Mouse (Mus musculus): ENCODE measurements around the gene Atp1b3. TPM values are rescaled to one million over a fixed set of nuclear protein-coding genes. Genes with fewer than 3 reads are reported as not detected.
"Not testable (repeated sequence)": the region's sequence is repeated elsewhere in the genome, so short reads cannot be mapped to it uniquely, and the experiment has no call there.

Atp1b3 gene
- polyA plus RNA-seq (2012; rRNA removed) (69.1 and 81.2 TPM in 2 replicates), polyA plus RNA-seq (2014; fragmentation: Nextera tagmentation; extraction: Ambion mirVana) (134 and 138 TPM in 2 replicates)

GRCm38 (mm10) chr9:96364141-96364838, at the start of gene Atp1b3:
Atp1b3 (minus strand) TSS chr9:96364442.
- H3K27ac ChIP-seq (replicated peaks; ENCODE audit: low read depth, low read length) = peak within 1 kb of the TSS; percentile 92
- H3K4me3 ChIP-seq (replicated peaks; ENCODE audit: low read length) = peak within 1 kb of the TSS; percentile 74
- DNase-seq (ENCODE audit: low spot score) (peak; percentile 96), ATAC-seq (ENCODE audit: low FRiP score, low read depth) (peak; percentile 99)
- no peaks in the 10 kb centered on the region for H3K27me3 ChIP-seq (ENCODE audit: control insufficient read depth, insufficient read depth, low read length)
- peaks cover 20% of the 10 kb centered on the region for H3K4me1 ChIP-seq (ENCODE audit: control insufficient read depth, insufficient read depth, low read length)
- H3K36me3 ChIP-seq (ENCODE audit: control insufficient read depth, insufficient read depth, low read length) = no peaks in the 10 kb centered on the region; the same call in 1 of the 2 replicates
- peak within 1 kb of the TSS; percentile 50 for H3K4me2 ChIP-seq (replicated peaks; ENCODE audit: low read depth, low read length, severe bottlenecking)
- 0 out of 2 replicates have a peak, but pooled peaks have one; percentile 28 for TF ChIP-seq POLR2A (IDR thresholded peaks at IDR 0.05; ENCODE audit: borderline replicate concordance, extremely low read depth, insufficient read depth, insufficient read length)
- no peaks in the 10 kb centered on the region for H3K9me3 ChIP-seq (ENCODE audit: control insufficient read depth, low read length)
- WGBS = 0% methylated on average over 36 of the region's 81 CpGs
- H3K9ac ChIP-seq (ENCODE audit: low read depth, low read length, severe bottlenecking) = peak within 1 kb of the TSS; percentile 84

- Histone ChIP-seq H3K9ac (ENCODE audit: low read depth, low read length, severe bottlenecking) (no peak overlapping the region), H3K27ac (replicated peaks; ENCODE audit: low read depth, low read length) (no peak overlapping the region), H3K4me1 (ENCODE audit: control insufficient read depth, insufficient read depth, low read length) (no peaks in the 10 kb centered on the region), H3K27me3 (ENCODE audit: control insufficient read depth, insufficient read depth, low read length) (no peaks in the 10 kb centered on the region), H3K4me2 (replicated peaks; ENCODE audit: low read depth, low read length, severe bottlenecking) (no peak overlapping the region), H3K4me3 (replicated peaks; ENCODE audit: low read length) (no peak overlapping the region), H3K36me3 (ENCODE audit: control insufficient read depth, insufficient read depth, low read length) (no peaks in the 10 kb centered on the region), H3K9me3 (ENCODE audit: control insufficient read depth, low read length) (no peaks in the 10 kb centered on the region)
- no peak for TF ChIP-seq POLR2A (IDR thresholded peaks at IDR 0.05; ENCODE audit: borderline replicate concordance, extremely low read depth, insufficient read depth, insufficient read length)
- no peak for DNase-seq (ENCODE audit: low spot score)
- no peak for ATAC-seq (ENCODE audit: low FRiP score, low read depth)
- WGBS = 76% methylated on average over 9 of the region's 9 CpGs
These were observed 48.7 kb upstream of the Atp1b3 start for GRCm38 (mm10) chr9:96412821-96413405.

- Histone ChIP-seq H3K27me3 (ENCODE audit: control insufficient read depth, insufficient read depth, low read length) (no peaks in the 10 kb centered on the region), H3K4me1 (ENCODE audit: control insufficient read depth, insufficient read depth, low read length) (0 out of 2 replicates have a peak, but pooled peaks cover 3% of the 10 kb centered on the region), H3K4me2 (replicated peaks; ENCODE audit: low read depth, low read length, severe bottlenecking) (no peak overlapping the region), H3K4me3 (replicated peaks; ENCODE audit: low read length) (no peak overlapping the region), H3K36me3 (ENCODE audit: control insufficient read depth, insufficient read depth, low read length) (no peaks in the 10 kb centered on the region), H3K27ac (replicated peaks; ENCODE audit: low read depth, low read length) (no peak overlapping the region), H3K9ac (ENCODE audit: low read depth, low read length, severe bottlenecking) (no peak overlapping the region), H3K9me3 (ENCODE audit: control insufficient read depth, low read length) (no peaks in the 10 kb centered on the region)
- DNase-seq (ENCODE audit: low spot score) = no peak
- no peak for TF ChIP-seq POLR2A (IDR thresholded peaks at IDR 0.05; ENCODE audit: borderline replicate concordance, extremely low read depth, insufficient read depth, insufficient read length)
- no peak for ATAC-seq (ENCODE audit: low FRiP score, low read depth)
- WGBS = 73% methylated on average over 3 of the region's 3 CpGs
These were observed 40.1 kb upstream of the Atp1b3 start for GRCm38 (mm10) chr9:96404312-96404711.

- not testable (repeated sequence) for H3K4me3 ChIP-seq (replicated peaks; ENCODE audit: low read length); H3K4me1 ChIP-seq (ENCODE audit: control insufficient read depth, insufficient read depth, low read length); H3K4me2 ChIP-seq (replicated peaks; ENCODE audit: low read depth, low read length, severe bottlenecking); H3K27me3 ChIP-seq (ENCODE audit: control insufficient read depth, insufficient read depth, low read length); H3K27ac ChIP-seq (replicated peaks; ENCODE audit: low read depth, low read length); DNase-seq (ENCODE audit: low spot score); H3K9ac ChIP-seq (ENCODE audit: low read depth, low read length, severe bottlenecking); ATAC-seq (ENCODE audit: low FRiP score, low read depth); H3K9me3 ChIP-seq (ENCODE audit: control insufficient read depth, low read length); H3K36me3 ChIP-seq (ENCODE audit: control insufficient read depth, insufficient read depth, low read length)
- 83% methylated on average over 3 of the region's 3 CpGs for WGBS
These were observed 35.7 kb upstream of the Atp1b3 start for GRCm38 (mm10) chr9:96399916-96400315.

- no peak for ATAC-seq (ENCODE audit: low FRiP score, low read depth)
- no peak overlapping the region for H3K4me2 ChIP-seq (replicated peaks; ENCODE audit: low read depth, low read length, severe bottlenecking)
- WGBS = 63% methylated on average over 6 of the region's 6 CpGs
These were observed 35.2 kb upstream of the Atp1b3 start for GRCm38 (mm10) chr9:96399425-96399878.

More at GRCm38 (mm10) chr9:96399425-96399878, 35.2 kb upstream of the Atp1b3 start:
- Histone ChIP-seq H3K27me3 (ENCODE audit: control insufficient read depth, insufficient read depth, low read length) (no peaks in the 10 kb centered on the region), H3K27ac (replicated peaks; ENCODE audit: low read depth, low read length) (no peak overlapping the region), H3K4me3 (replicated peaks; ENCODE audit: low read length) (no peak overlapping the region), H3K4me1 (ENCODE audit: control insufficient read depth, insufficient read depth, low read length) (0 out of 2 replicates have a peak, but pooled peaks cover 5% of the 10 kb centered on the region), H3K9me3 (ENCODE audit: control insufficient read depth, low read length) (no peaks in the 10 kb centered on the region), H3K9ac (ENCODE audit: low read depth, low read length, severe bottlenecking) (no peak overlapping the region), H3K36me3 (ENCODE audit: control insufficient read depth, insufficient read depth, low read length) (no peaks in the 10 kb centered on the region)
- TF ChIP-seq POLR2A (IDR thresholded peaks at IDR 0.05; ENCODE audit: borderline replicate concordance, extremely low read depth, insufficient read depth, insufficient read length) = no peak
- DNase-seq (ENCODE audit: low spot score) = no peak

Data from limb, embryonic 14.5 days (tissue).